29 mouse cellular contexts compared by ENCODE assay signal in genomic region chr13:104114827-104115226, GRCm38 (mm10). TPM values are rescaled to one million over a fixed set of nuclear protein-coding genes. Genes with fewer than 3 reads are reported as not detected.
DNase-seq lines count a peak whose midpoint lies in the region; ATAC-seq and TF ChIP-seq lines count a peak whose summit lies in the region.
"Had no signal": no experiment of that assay in that cellular context is flagged by ENCODE, and none has a peak within 500 bp of the region (broad histone marks: within the 10 kb centered on the region; RNA-seq: fewer than 3 reads in every experiment).

No protein-coding gene starts in this region.

- DNase-seq in layer of hippocampus, adult 2 months (ENCODE audit: low spot score in 2 of 2), result peak; percentile 24 to 60
- no peak for DNase-seq in layer of hippocampus, postnatal 10 days (ENCODE audit: low spot score in 2 of 2)
- DNase-seq in brain, adult 2 months (ENCODE audit: low read depth, low spot score), result peak; percentile 92
- DNase-seq in layer of hippocampus, adult 9-11 months, result peak; percentile 58
- DNase-seq in left cerebral cortex, postnatal 36 days (ENCODE audit: low spot score in 2 of 2), result peak; percentile 45 to 56
- no peak for DNase-seq in ovary, postnatal 14 days (ENCODE audit: low spot score)
- DNase-seq in stomach, postnatal 0 days (ENCODE audit: low spot score), result no peak
- DNase-seq: adrenal gland, postnatal 14 days; cerebellum, adult 9-11 months; gastrocnemius, postnatal 10 days; kidney, adult 9 months; kidney, postnatal 14 days; lung, adult 18-20 months; lung, postnatal 10 days; thymus, adult 2 months; thymus, postnatal 4 days had no signal

- H3K27me3 ChIP-seq in stomach, postnatal 0 days (ENCODE audit: control insufficient read depth, insufficient read depth, low read length), result no peaks in the 10 kb centered on the region
- H3K27me3 ChIP-seq: intestine, embryonic 15.5 days; limb, embryonic 13.5 days; midbrain, embryonic 12.5 days; neural tube, embryonic 15.5 days; stomach, embryonic 15.5 days had no signal

- H3K9me3 ChIP-seq in stomach, postnatal 0 days (ENCODE audit: control insufficient read depth, low read length), result no peaks in the 10 kb centered on the region
- H3K9me3 ChIP-seq: forebrain, embryonic 10.5 days; heart, embryonic 10.5 days; intestine, embryonic 15.5 days; limb, embryonic 13.5 days; liver, embryonic 12.5 days; midbrain, embryonic 12.5 days; neural tube, embryonic 15.5 days; stomach, embryonic 15.5 days had no signal

- TF ChIP-seq CTCF in layer of hippocampus, adult 2 months (conservative IDR thresholded peaks at IDR 0.05), result no peak
- TF ChIP-seq CTCF in stomach, postnatal 0 days (IDR thresholded peaks at IDR 0.05; ENCODE audit: low read depth), result no peak

- no peak for ATAC-seq in stomach, postnatal 0 days (ENCODE audit: low FRiP score, low TSS enrichment)
- ATAC-seq: forebrain, embryonic 16.5 days; hindbrain, embryonic 16.5 days; intestine, embryonic 15.5 days; liver, embryonic 12.5 days had no signal

- TF ChIP-seq EP300 in stomach, postnatal 0 days (optimal IDR thresholded peaks at IDR 0.05), result no peak

- H3K4me1 ChIP-seq in stomach, postnatal 0 days (replicated peaks; ENCODE audit: control insufficient read depth, insufficient read depth), result no peaks in the 10 kb centered on the region
- H3K4me1 ChIP-seq: intestine, embryonic 15.5 days; stomach, embryonic 15.5 days had no signal

- intact Hi-C loops in left cerebral cortex, postnatal 36 days (cut with DNase I), result loop anchor here (5.0 kb wide), 1 partner anchor 193 kb away; the partner anchor contains the start of gene Erbin

- no peak overlapping the region for H3K4me2 ChIP-seq in stomach, postnatal 0 days (replicated peaks; ENCODE audit: low read depth)
- H3K4me2 ChIP-seq: intestine, embryonic 15.5 days; limb, embryonic 13.5 days; liver, embryonic 12.5 days; midbrain, embryonic 12.5 days; neural tube, embryonic 15.5 days; stomach, embryonic 15.5 days had no signal

- no peak overlapping the region for H3K27ac ChIP-seq in layer of hippocampus, adult 2 months
- no peak overlapping the region for H3K27ac ChIP-seq in stomach, postnatal 0 days (replicated peaks)
- H3K27ac ChIP-seq: forebrain, embryonic 10.5 days; heart, embryonic 10.5 days; intestine, embryonic 15.5 days; limb, embryonic 13.5 days; liver, embryonic 12.5 days; midbrain, embryonic 12.5 days; neural tube, embryonic 15.5 days; stomach, embryonic 15.5 days had no signal

- 93% methylated on average over 2 of the region's 2 CpGs for WGBS in stomach, postnatal 0 days

- no peaks in the 10 kb centered on the region for H3K36me3 ChIP-seq in stomach, postnatal 0 days (ENCODE audit: control insufficient read depth, insufficient read depth, low read length)
- H3K36me3 ChIP-seq: heart, embryonic 10.5 days; intestine, embryonic 15.5 days; liver, embryonic 12.5 days; stomach, embryonic 15.5 days had no signal

- no peak overlapping the region for H3K4me3 ChIP-seq in layer of hippocampus, adult 2 months
- H3K4me3 ChIP-seq in stomach, postnatal 0 days (ENCODE audit: low read depth, low read length), result no peak overlapping the region
- H3K4me3 ChIP-seq: forebrain, embryonic 10.5 days; heart, embryonic 10.5 days; intestine, embryonic 15.5 days; limb, embryonic 13.5 days; liver, embryonic 12.5 days; midbrain, embryonic 12.5 days; neural tube, embryonic 15.5 days; stomach, embryonic 15.5 days had no signal

- H3K9ac ChIP-seq in stomach, postnatal 0 days (ENCODE audit: low read length), result no peak overlapping the region
- H3K9ac ChIP-seq: intestine, embryonic 15.5 days; limb, embryonic 13.5 days; liver, embryonic 12.5 days; midbrain, embryonic 12.5 days; neural tube, embryonic 15.5 days; stomach, embryonic 15.5 days had no signal

RNA-seq across cellular contexts. Expression of gene Sgtb, which starts 5.3 kb away (rescaled TPM):
- 10 to 100 TPM; 72.5 to 81.0 TPM for total RNA-seq in layer of hippocampus, adult 2 months (2021)
- 10 to 100 TPM; 56.7 to 62.0 TPM for total RNA-seq in layer of hippocampus, postnatal 10 days (2021)
- total RNA-seq in left cerebral cortex, postnatal 36 days (2021), result 100 to 1,000 TPM; 127 to 157 TPM
- 3.3 TPM in 2 replicates for polyA plus RNA-seq in stomach, postnatal 0 days (2015; fragmentation: Nextera tagmentation; extraction: Ambion mirVana)
- total RNA-seq: hematopoietic stem cell, adult 5-6 weeks; megakaryocyte progenitor cell, adult 5-6 weeks; MEL had no signal

RNA-seq across cellular contexts. Expression of gene Nln, which starts 5.4 kb away (rescaled TPM):
- total RNA-seq in layer of hippocampus, adult 2 months (2021), result 10 to 100 TPM; 20.6 to 20.7 TPM
- total RNA-seq in layer of hippocampus, postnatal 10 days (2021), result 10 to 100 TPM; 43.4 to 50.8 TPM
- 10 to 100 TPM; 28.9 to 30.4 TPM for total RNA-seq in left cerebral cortex, postnatal 36 days (2021)
- 22.3 and 22.5 TPM in 2 replicates for polyA plus RNA-seq in stomach, postnatal 0 days (2015; fragmentation: Nextera tagmentation; extraction: Ambion mirVana)

Comparison
In these comparisons a context has a peak if more than half of its experiments do, and no peak if none do; other contexts are left out.
1. DNase-seq: peak in layer of hippocampus, adult 2 months (2 of 2), brain, adult 2 months (single experiment), layer of hippocampus, adult 9-11 months (single experiment) and left cerebral cortex, postnatal 36 days (2 of 2); none in layer of hippocampus, postnatal 10 days (0 of 2), ovary, postnatal 14 days (single experiment) and stomach, postnatal 0 days (single experiment).